Mouse (Mus musculus): Measurements from ENCODE around the gene Gm7138.

- TF ChIP-seq CTCF (conservative IDR thresholded peaks at IDR 0.05; ENCODE audit: low read length) (no peak), NANOG (IDR thresholded peaks at IDR 0.05; ENCODE audit: borderline replicate concordance, low read length) (no peak), POU5F1 (IDR thresholded peaks at IDR 0.05; ENCODE audit: borderline replicate concordance, low read length) (no peak)
These were observed 22.3 kb upstream of the Gm7138 start, which contains the start of gene Gm19668 for GRCm38 (mm10) chr10:77798921-77799508.

All from E14TG2a.4 (cell line).